Mouse (Mus musculus) megakaryocyte, embryonic 14.5 days (primary cell): ENCODE results near the gene Ap2b1.

Experiments used
- FLI1 ChIP-seq: IDR thresholded peaks from 2 replicates; pipeline ENCODE4 v1.6.1; 2012; ENCODE audit warnings: low read length, inconsistent platforms, mixed read lengths
- GATA1 ChIP-seq: IDR thresholded peaks from 3 replicates; pipeline ENCODE4 v1.6.1; 2012; ENCODE audit warnings: mixed read lengths, low read length, inconsistent platforms, borderline replicate concordance

DNA sequence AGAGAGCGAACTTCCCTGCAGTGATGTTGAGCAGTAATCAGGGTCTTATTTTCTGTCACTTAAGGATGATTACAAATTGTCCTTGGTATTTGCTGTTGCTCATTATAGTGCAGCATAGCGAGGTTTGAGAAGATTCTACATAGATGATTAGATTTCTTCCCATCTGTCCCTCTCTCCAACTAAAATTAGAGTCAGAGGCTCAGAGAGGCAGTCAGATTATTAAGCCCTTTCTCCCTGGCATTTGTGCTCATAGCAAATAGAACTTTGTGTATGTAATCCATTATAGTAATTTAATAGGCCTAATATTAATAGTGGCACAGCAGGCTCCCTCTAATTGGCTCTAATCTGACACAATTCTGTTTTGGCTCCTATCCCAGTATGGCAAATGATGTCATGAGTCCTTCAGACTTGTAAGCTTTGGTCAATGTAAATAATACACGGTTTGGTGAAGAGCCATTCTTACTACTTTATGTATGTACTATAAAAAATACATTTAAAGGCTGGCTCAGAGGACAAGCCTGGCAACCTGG lies 43.0 kb downstream of the Ap2b1 start:
- TF ChIP-seq GATA1 (no peak), FLI1 (no peak)
